Mouse (Mus musculus) heart, postnatal 0 days (tissue): ENCODE measurements around the gene Cep164.

Source experiments
- CTCF ChIP-seq: IDR thresholded peaks from 2 replicates; pipeline ENCODE4 v1.5.1; 2016; ENCODE audit warnings: antibody characterized with exemption, control low read depth, low read depth
- EP300 ChIP-seq: IDR thresholded peaks from 2 replicates; pipeline ENCODE4 v1.6.1; 2016; ENCODE audit warnings: antibody characterized with exemption, low read depth

DNA sequence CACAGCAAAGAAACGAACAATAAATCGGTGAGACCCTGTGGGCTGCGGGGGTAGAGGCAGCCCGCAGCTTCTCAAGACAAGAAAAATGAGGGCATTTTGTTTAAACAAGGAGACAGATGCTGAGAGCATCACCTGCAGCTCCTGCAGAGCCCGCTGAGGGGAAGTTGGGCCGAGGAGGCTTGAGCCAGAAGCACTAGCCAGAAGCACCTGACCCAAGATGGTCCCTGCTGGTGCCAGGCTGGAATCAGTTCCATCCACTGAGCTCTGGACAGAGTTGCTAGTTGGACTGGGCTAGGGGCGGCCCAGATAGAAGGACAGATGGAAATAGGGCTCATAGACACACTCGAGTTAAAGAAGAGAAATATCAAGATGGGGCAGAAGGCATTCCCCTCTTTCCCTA lies 61.3 kb downstream of the Cep164 start:
- TF ChIP-seq CTCF (no peak), EP300 (no peak)
